Mouse (Mus musculus): ENCODE data around the gene H2afy2. TPM values are rescaled to one million over a fixed set of nuclear protein-coding genes. Genes with fewer than 3 reads are reported as not detected.

Gene H2afy2
- total and polyA plus RNA-seq, 2 experiments from 2014 or later = 90.4 to 162 TPM

DNA sequence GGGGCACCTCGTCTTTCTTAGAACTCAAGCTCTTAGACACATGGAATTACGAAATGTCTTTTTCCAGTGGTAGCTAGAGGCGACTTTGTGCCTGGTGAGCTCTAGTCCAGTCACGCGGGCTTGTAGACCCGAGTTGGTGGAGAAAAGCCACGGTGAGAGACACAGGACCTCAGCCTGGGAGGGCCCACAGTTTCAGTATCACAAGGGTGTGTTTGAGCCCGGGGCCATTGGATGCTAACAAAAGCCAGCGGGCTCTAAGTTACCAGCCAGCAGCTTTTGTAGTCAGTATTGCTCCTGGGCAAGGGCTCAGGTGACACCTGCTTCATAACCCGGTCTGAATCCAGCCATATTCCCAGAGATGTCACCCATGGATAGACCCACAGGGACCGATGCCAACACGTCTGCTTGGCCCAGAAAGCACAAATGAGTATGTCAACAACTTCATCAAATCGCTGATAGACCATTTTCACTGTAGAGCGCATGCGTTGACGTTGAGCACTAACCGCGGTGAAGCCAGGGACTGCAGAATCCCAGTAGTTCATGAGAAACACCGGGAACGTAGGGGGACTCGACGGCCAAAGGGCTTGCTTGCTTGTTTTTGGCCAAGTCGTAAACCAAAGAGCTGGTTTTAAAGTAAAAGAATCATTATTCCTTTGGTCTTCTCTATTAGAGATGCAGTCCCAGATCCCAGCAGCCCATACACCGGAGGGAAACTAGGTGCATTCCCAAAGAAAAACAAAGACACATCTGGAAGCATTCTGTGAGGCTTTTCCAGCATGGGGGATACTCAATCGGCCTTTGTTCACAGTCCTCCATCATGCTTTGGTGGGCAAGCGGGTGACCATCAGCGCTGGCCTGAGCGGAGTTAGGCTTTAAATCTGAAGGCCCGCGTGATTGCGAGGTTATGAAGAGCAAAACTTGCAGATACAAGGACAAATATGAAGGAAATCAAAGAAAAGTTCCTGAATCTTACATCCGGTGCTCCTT lies 44.3 kb upstream of the H2afy2 start:
- Histone ChIP-seq H3K9ac (replicated peaks; ENCODE audit: low read length) (no peak overlapping the region), H3K4me3 (ENCODE audit: low read length) (no peak overlapping the region), H3K9me3 (ENCODE audit: low read length) (no peaks in the 10 kb centered on the region), H3K36me3 (ENCODE audit: insufficient read depth, low read length) (no peaks in the 10 kb centered on the region), H3K4me1 (ENCODE audit: insufficient read depth, low read length) (no peaks in the 10 kb centered on the region), H3K4me2 (ENCODE audit: low read depth, low read length) (no peak overlapping the region), H3K27ac (0 out of 2 replicates have a peak overlapping the region, but pooled peaks have one; percentile 15), H3K27me3 (ENCODE audit: insufficient read depth, low read length) (no peaks in the 10 kb centered on the region)
- WGBS = 87% methylated on average over 32 of the region's 32 CpGs
- no peak for TF ChIP-seq CTCF (IDR thresholded peaks at IDR 0.05; ENCODE audit: low read depth)
- ATAC-seq (no peak), DNase-seq (ENCODE audit: low spot score) (no peak)

DNA sequence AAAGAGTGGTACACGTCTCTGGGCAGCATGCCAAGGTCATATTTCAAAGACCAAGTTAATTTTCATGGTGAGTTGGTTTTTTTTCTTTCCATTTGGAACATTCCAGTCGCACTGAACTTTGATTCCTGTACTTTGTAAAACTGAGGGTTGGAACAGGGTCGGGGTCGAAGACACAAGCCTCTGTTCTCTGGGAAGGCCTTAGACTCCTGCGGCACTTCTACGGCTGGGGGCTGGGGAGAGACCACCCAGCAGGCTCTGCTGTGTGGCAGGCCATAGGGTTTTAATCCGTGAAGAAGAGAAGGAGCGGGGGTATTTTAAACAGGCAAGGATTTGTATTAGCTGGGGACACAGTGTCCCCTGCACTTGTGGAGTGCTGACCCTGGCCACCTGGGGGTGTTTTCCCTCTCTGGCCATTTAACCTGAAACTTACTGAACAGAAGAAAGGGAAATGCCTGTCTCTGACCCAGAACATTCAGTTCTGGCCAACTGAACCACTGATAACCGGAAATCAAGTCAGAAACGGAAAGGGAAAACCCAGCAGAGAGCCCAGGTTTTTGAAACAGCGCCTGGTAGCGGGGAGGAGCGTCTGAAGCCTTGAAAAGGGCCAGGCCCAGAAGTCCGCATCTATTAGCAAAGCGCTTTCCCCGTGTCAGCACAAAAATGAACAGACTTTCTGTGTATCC lies 42.9 kb upstream of the H2afy2 start:
- 27% methylated on average over 16 of the region's 16 CpGs for WGBS
- TF ChIP-seq CTCF (IDR thresholded peaks at IDR 0.05; ENCODE audit: low read depth) = peak; percentile 1; the same call in 1 of the 2 replicates
- no peaks in the 10 kb centered on the region for H3K4me1 ChIP-seq (ENCODE audit: insufficient read depth, low read length)
- DNase-seq (ENCODE audit: low spot score) (peak; percentile 40), ATAC-seq (peak; percentile 56)
- peak overlapping the region; percentile 15; the same call in 1 of the 2 replicates for H3K27ac ChIP-seq
- no peak overlapping the region for H3K4me2 ChIP-seq (ENCODE audit: low read depth, low read length)
- H3K36me3 ChIP-seq (ENCODE audit: insufficient read depth, low read length) = no peaks in the 10 kb centered on the region
- H3K27me3 ChIP-seq (ENCODE audit: insufficient read depth, low read length) = no peaks in the 10 kb centered on the region
- no peaks in the 10 kb centered on the region for H3K9me3 ChIP-seq (ENCODE audit: low read length)
- no peak overlapping the region for H3K9ac ChIP-seq (replicated peaks; ENCODE audit: low read length)
- H3K4me3 ChIP-seq (ENCODE audit: low read length) = no peak overlapping the region

DNA sequence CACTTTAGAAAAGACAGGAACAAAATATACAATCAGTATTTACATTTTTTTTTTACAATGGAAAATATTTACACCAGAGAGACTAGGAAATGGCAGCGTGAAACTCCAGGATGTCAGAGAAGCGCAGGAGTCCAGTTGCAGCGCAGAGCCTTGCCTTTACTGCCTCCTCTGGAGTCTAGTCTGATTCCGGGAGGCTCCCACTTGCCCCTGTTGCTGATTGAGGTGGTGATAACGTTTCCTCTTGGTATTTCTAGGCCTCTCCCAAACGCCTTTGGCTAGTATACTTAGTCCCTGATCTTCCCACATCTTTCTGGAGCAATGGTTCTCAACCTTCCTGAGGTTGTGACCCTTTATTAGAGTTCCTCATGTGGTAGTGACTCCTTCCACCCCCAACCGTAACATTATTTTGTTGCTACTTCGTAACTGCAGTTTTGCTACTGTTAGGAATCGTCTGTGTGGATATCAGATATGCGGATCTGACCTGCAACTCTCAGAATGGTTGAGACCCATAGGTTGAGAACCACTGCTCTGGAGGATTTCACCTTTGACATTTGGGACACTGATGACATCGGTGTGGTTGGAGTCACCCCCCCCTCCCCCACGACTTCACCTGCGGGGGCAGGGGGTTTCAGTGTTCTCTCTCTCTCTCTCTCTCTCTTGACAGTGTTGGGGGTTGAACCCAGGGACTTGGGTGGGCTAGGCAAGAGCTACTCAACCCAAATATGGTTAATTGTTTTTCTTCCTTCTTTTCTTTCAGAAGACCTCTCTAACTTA lies 42.2 kb upstream of the H2afy2 start:
- H3K4me3 ChIP-seq (ENCODE audit: low read length) = no peak overlapping the region
- WGBS = 80% methylated on average over 13 of the region's 13 CpGs
- DNase-seq (ENCODE audit: low spot score) (no peak), ATAC-seq (no peak)
- no peak overlapping the region for H3K27ac ChIP-seq
- no peaks in the 10 kb centered on the region for H3K27me3 ChIP-seq (ENCODE audit: insufficient read depth, low read length)
- TF ChIP-seq CTCF (IDR thresholded peaks at IDR 0.05; ENCODE audit: low read depth) = no peak
- no peak overlapping the region for H3K9ac ChIP-seq (replicated peaks; ENCODE audit: low read length)
- no peak overlapping the region for H3K4me2 ChIP-seq (ENCODE audit: low read depth, low read length)
- H3K4me1 ChIP-seq (ENCODE audit: insufficient read depth, low read length) = no peaks in the 10 kb centered on the region
- no peaks in the 10 kb centered on the region for H3K36me3 ChIP-seq (ENCODE audit: insufficient read depth, low read length)
- H3K9me3 ChIP-seq (ENCODE audit: low read length) = no peaks in the 10 kb centered on the region

DNA sequence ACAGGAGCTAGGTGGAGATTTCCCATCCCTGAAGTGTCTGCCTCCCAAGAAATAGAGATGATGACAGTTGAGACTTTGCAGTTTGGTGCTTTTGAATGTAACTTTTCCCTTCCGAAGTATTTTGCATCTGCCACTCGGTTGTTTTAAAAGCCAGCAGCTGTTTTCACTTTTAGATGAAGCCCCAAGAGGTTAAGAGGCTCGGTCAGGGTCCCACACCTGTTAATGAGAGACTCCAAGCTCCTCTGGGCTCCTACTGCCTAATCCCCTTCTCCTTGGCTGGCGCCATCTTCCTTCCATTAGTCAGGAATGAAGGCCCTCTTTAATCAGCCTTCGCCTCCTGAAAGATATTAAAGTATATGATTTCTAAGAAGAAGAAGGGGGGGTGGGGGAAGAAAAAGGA lies 41.6 kb upstream of the H2afy2 start:
- H3K4me2 ChIP-seq (ENCODE audit: low read depth, low read length) = no peak overlapping the region
- no peak overlapping the region for H3K9ac ChIP-seq (replicated peaks; ENCODE audit: low read length)
- no peak for DNase-seq (ENCODE audit: low spot score)
- H3K27ac ChIP-seq = no peak overlapping the region
- H3K9me3 ChIP-seq (ENCODE audit: low read length) = no peaks in the 10 kb centered on the region
- no peak overlapping the region for H3K4me3 ChIP-seq (ENCODE audit: low read length)
- H3K4me1 ChIP-seq (ENCODE audit: insufficient read depth, low read length) = no peaks in the 10 kb centered on the region
- no peak for ATAC-seq
- WGBS = 59% methylated on average over 5 of the region's 5 CpGs
- no peak for TF ChIP-seq CTCF (IDR thresholded peaks at IDR 0.05; ENCODE audit: low read depth)
- no peaks in the 10 kb centered on the region for H3K27me3 ChIP-seq (ENCODE audit: insufficient read depth, low read length)
- H3K36me3 ChIP-seq (ENCODE audit: insufficient read depth, low read length) = no peaks in the 10 kb centered on the region

DNA sequence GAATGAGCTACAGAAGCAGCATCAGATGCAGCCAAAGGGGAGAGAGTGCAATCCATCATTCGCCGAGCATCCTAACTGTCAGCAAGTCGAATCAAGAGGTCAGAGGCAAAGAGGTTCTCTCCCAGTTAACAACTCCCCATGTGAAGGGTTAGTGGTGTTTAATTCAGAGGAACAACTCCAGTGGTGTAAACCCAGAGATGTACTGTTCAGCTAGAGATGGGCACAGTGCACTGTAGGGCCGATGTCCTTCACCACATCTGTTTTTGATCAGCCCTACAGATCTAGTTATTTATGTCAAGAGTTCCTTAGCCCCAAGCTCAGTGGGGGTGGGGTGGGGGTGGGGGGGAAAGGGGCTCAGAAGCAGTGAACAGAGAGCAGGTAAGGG lies 39.8 kb upstream of the H2afy2 start:
- no peaks in the 10 kb centered on the region for H3K27me3 ChIP-seq (ENCODE audit: insufficient read depth, low read length)
- no peak overlapping the region for H3K4me2 ChIP-seq (ENCODE audit: low read depth, low read length)
- H3K4me3 ChIP-seq (ENCODE audit: low read length) = no peak overlapping the region
- H3K27ac ChIP-seq = no peak overlapping the region
- H3K4me1 ChIP-seq (ENCODE audit: insufficient read depth, low read length) = no peaks in the 10 kb centered on the region
- no peak overlapping the region for H3K9ac ChIP-seq (replicated peaks; ENCODE audit: low read length)
- ATAC-seq = no peak
- no peaks in the 10 kb centered on the region for H3K9me3 ChIP-seq (ENCODE audit: low read length)
- whole genome bisulfite sequencing = 75% methylated on average over 4 of the region's 4 CpGs
- no peaks in the 10 kb centered on the region for H3K36me3 ChIP-seq (ENCODE audit: insufficient read depth, low read length)
- no peak for DNase-seq (ENCODE audit: low spot score)
- TF ChIP-seq CTCF (IDR thresholded peaks at IDR 0.05; ENCODE audit: low read depth) = no peak

DNA sequence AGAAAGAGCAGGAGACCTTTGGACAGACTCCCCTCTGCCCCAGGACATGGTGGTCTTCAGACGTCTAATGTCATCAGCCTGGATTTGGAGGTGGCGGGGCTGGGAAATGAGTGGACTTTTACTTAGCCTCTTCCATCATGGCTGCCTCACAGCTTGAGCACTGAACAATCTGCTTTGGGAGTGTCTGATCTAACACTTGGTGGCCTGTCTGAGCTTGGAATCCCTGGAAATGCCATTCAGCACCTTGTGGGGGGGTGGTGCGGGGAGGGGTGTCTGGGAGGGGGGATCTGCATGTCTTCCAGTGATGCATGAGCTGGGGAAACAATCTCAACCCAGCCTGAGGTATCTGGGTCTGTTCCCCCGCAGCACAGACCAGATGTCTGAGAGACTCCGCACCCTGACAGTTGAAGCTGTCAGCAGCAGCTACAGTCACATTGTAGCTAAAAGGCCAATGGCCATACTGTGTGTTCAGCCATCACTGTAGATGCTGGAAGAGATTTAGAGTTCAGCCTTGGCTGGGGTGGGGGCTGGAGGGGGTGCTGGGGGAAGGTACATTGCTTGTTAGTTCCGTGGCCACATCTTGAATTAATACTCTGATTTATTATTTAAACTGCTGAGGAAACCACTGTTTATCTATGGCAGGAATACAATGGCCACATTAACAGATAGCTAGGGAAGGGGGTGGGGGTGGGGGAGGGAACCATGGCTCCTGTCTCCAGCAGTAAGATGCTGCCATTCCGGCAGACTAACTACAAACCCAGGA lies 39.2 kb upstream of the H2afy2 start:
- Histone ChIP-seq H3K9ac (replicated peaks; ENCODE audit: low read length) (no peak overlapping the region), H3K27me3 (ENCODE audit: insufficient read depth, low read length) (no peaks in the 10 kb centered on the region), H3K4me2 (ENCODE audit: low read depth, low read length) (no peak overlapping the region), H3K36me3 (ENCODE audit: insufficient read depth, low read length) (no peaks in the 10 kb centered on the region), H3K4me1 (ENCODE audit: insufficient read depth, low read length) (no peaks in the 10 kb centered on the region), H3K27ac (no peak overlapping the region), H3K4me3 (ENCODE audit: low read length) (no peak overlapping the region), H3K9me3 (ENCODE audit: low read length) (no peaks in the 10 kb centered on the region)
- WGBS = 66% methylated on average over 7 of the region's 7 CpGs
- no peak for ATAC-seq
- TF ChIP-seq CTCF (IDR thresholded peaks at IDR 0.05; ENCODE audit: low read depth) = no peak
- DNase-seq (ENCODE audit: low spot score) = no peak
